Mouse (Mus musculus): Measurements from ENCODE around the gene Id1. TPM values are rescaled to one million over a fixed set of nuclear protein-coding genes. Genes with fewer than 3 reads are reported as not detected.

Id1 gene
- polyA plus RNA-seq (2014; fragmentation: Illumina TruSeq; extraction: RNeasy Lipid Tissue Mini Kit (QIAGEN cat#74804); ENCODE audit: low read depth, low replicate concordance) = 1.1 TPM

GRCm38 (mm10) chr2:152736090-152736601 lies at the start of gene Id1:
TSS of gene Id1 (plus strand) at chr2:152736251.

GRCm38 (mm10) chr2:152686806-152687267 lies 49.2 kb upstream of the Id1 start, which contains the start of gene Mcts2:
TSS of gene Mcts2 (plus strand) at chr2:152687035.

GRCm38 (mm10) chr2:152753944-152754711 lies 18.1 kb downstream of the Id1 start, which contains the start of gene Cox4i2:
TSS of gene Cox4i2 (plus strand) at chr2:152754173.

Other genes with a start within 250 kb of the Id1 start
- 1.5 TPM for gene Defb22, start 246.1 kb upstream of the Id1 start, polyA plus RNA-seq (2014; fragmentation: Illumina TruSeq; extraction: RNeasy Lipid Tissue Mini Kit (QIAGEN cat#74804); ENCODE audit: low read depth, low replicate concordance)
- gene Defb26, start 224.6 kb upstream of the Id1 start, polyA plus RNA-seq (2014; fragmentation: Illumina TruSeq; extraction: RNeasy Lipid Tissue Mini Kit (QIAGEN cat#74804); ENCODE audit: low read depth, low replicate concordance) = not detected
- 3.7 TPM for gene Defb28, start 218.0 kb upstream of the Id1 start, polyA plus RNA-seq (2014; fragmentation: Illumina TruSeq; extraction: RNeasy Lipid Tissue Mini Kit (QIAGEN cat#74804); ENCODE audit: low read depth, low replicate concordance)
- not detected for gene Defb29, start 196.2 kb upstream of the Id1 start, polyA plus RNA-seq (2014; fragmentation: Illumina TruSeq; extraction: RNeasy Lipid Tissue Mini Kit (QIAGEN cat#74804); ENCODE audit: low read depth, low replicate concordance)
- gene Gm17416, start 166.9 kb upstream of the Id1 start, polyA plus RNA-seq (2014; fragmentation: Illumina TruSeq; extraction: RNeasy Lipid Tissue Mini Kit (QIAGEN cat#74804); ENCODE audit: low read depth, low replicate concordance) = not detected
- 9.7 TPM for gene Defb21, start 163.5 kb upstream of the Id1 start, polyA plus RNA-seq (2014; fragmentation: Illumina TruSeq; extraction: RNeasy Lipid Tissue Mini Kit (QIAGEN cat#74804); ENCODE audit: low read depth, low replicate concordance)
- 297 TPM for gene Defb19, start 155.9 kb upstream of the Id1 start, polyA plus RNA-seq (2014; fragmentation: Illumina TruSeq; extraction: RNeasy Lipid Tissue Mini Kit (QIAGEN cat#74804); ENCODE audit: low read depth, low replicate concordance)
- 22.0 TPM for gene Defb45, start 136.9 kb upstream of the Id1 start, polyA plus RNA-seq (2014; fragmentation: Illumina TruSeq; extraction: RNeasy Lipid Tissue Mini Kit (QIAGEN cat#74804); ENCODE audit: low read depth, low replicate concordance)
- 3.6 TPM for gene Defb36, start 131.9 kb upstream of the Id1 start, polyA plus RNA-seq (2014; fragmentation: Illumina TruSeq; extraction: RNeasy Lipid Tissue Mini Kit (QIAGEN cat#74804); ENCODE audit: low read depth, low replicate concordance)
- not detected for gene Defb25, start 113.2 kb upstream of the Id1 start, polyA plus RNA-seq (2014; fragmentation: Illumina TruSeq; extraction: RNeasy Lipid Tissue Mini Kit (QIAGEN cat#74804); ENCODE audit: low read depth, low replicate concordance)
- 0.24 TPM for gene Rem1, start 109.3 kb upstream of the Id1 start, polyA plus RNA-seq (2014; fragmentation: Illumina TruSeq; extraction: RNeasy Lipid Tissue Mini Kit (QIAGEN cat#74804); ENCODE audit: low read depth, low replicate concordance)
- 21.1 TPM for gene H13, start 66.8 kb upstream of the Id1 start, polyA plus RNA-seq (2014; fragmentation: Illumina TruSeq; extraction: RNeasy Lipid Tissue Mini Kit (QIAGEN cat#74804); ENCODE audit: low read depth, low replicate concordance)
- gene Mcts2, start 49.2 kb upstream of the Id1 start, polyA plus RNA-seq (2014; fragmentation: Illumina TruSeq; extraction: RNeasy Lipid Tissue Mini Kit (QIAGEN cat#74804); ENCODE audit: low read depth, low replicate concordance) = 91.3 TPM
- gene Cox4i2, start 17.9 kb downstream of the Id1 start, polyA plus RNA-seq (2014; fragmentation: Illumina TruSeq; extraction: RNeasy Lipid Tissue Mini Kit (QIAGEN cat#74804); ENCODE audit: low read depth, low replicate concordance) = not detected
- 42.9 TPM for gene Bcl2l1, start 95.5 kb downstream of the Id1 start, polyA plus RNA-seq (2014; fragmentation: Illumina TruSeq; extraction: RNeasy Lipid Tissue Mini Kit (QIAGEN cat#74804); ENCODE audit: low read depth, low replicate concordance)
- gene Tpx2, start 111.7 kb downstream of the Id1 start, polyA plus RNA-seq (2014; fragmentation: Illumina TruSeq; extraction: RNeasy Lipid Tissue Mini Kit (QIAGEN cat#74804); ENCODE audit: low read depth, low replicate concordance) = 63.4 TPM
- gene Mylk2, start 175.1 kb downstream of the Id1 start, polyA plus RNA-seq (2014; fragmentation: Illumina TruSeq; extraction: RNeasy Lipid Tissue Mini Kit (QIAGEN cat#74804); ENCODE audit: low read depth, low replicate concordance) = not detected
- not detected for gene Foxs1, start 197.0 kb downstream of the Id1 start, polyA plus RNA-seq (2014; fragmentation: Illumina TruSeq; extraction: RNeasy Lipid Tissue Mini Kit (QIAGEN cat#74804); ENCODE audit: low read depth, low replicate concordance)
- 77.7 TPM for gene Dusp15, start 215.4 kb downstream of the Id1 start, polyA plus RNA-seq (2014; fragmentation: Illumina TruSeq; extraction: RNeasy Lipid Tissue Mini Kit (QIAGEN cat#74804); ENCODE audit: low read depth, low replicate concordance)
- gene Ttll9, start 226.2 kb downstream of the Id1 start, polyA plus RNA-seq (2014; fragmentation: Illumina TruSeq; extraction: RNeasy Lipid Tissue Mini Kit (QIAGEN cat#74804); ENCODE audit: low read depth, low replicate concordance) = 20.4 TPM

Data from testis, adult 10 weeks (tissue).